Mouse (Mus musculus) CH12.LX (cell line): Measurements from ENCODE around the gene Egf. TPM values are rescaled to one million over a fixed set of nuclear protein-coding genes. Genes with fewer than 3 reads are reported as not detected.

ENCODE experiments used
- DNase-seq: peaks from one replicate; pipeline ENCODE4 v3.0.0-alpha.2; 2013; ENCODE audit errors: extremely low read depth
- H3K27ac ChIP-seq: 2 replicates; pipeline ENCODE4 v1.5.1; 2012; ENCODE audit warnings: low read depth, mild to moderate bottlenecking, control low read depth, moderate library complexity; ENCODE audit not compliant: insufficient read depth
- H3K27me3 ChIP-seq: replicated peaks from 2 replicates; pipeline ENCODE3; 2012; ENCODE audit warnings: inconsistent platforms
- H3K36me3 ChIP-seq, 2 experiments: replicated peaks in 1 of 2; 2 replicates each; pipeline versions ENCODE3 to v1.6.1; 2012; ENCODE audit warnings: inconsistent platforms in 1 of 2, low read length in 1 of 2, mild to moderate bottlenecking in 1 of 2, mixed read lengths in 1 of 2, moderate library complexity in 1 of 2; ENCODE audit not compliant: control insufficient read depth in 1 of 2, insufficient read depth in 1 of 2
- H3K4me1 ChIP-seq, 2 experiments: 2 replicates each; pipeline ENCODE4 v1.6.1; 2012; ENCODE audit warnings: inconsistent platforms in 1 of 2, moderate library complexity in 1 of 2; ENCODE audit not compliant: insufficient read depth in 2 of 2, control insufficient read depth in 1 of 2
- H3K4me2 ChIP-seq: 2 replicates; pipeline ENCODE4 v1.6.1; 2012; ENCODE audit warnings: low read depth, mild to moderate bottlenecking, control low read depth; ENCODE audit not compliant: poor library complexity, insufficient read depth, severe bottlenecking
- H3K4me3 ChIP-seq, 3 experiments: fragments of 150-350 bp in 1 of 3; sonication (generic) in 1 of 3; replicated peaks in 1 of 3; 2 replicates each; pipeline versions ENCODE3 to v1.5.1; 2011 to 2012; ENCODE audit warnings: low read depth in 2 of 3, low read length in 2 of 3, mild to moderate bottlenecking in 2 of 3, moderate library complexity in 2 of 3, control low read depth in 1 of 3, improper control_type of control experiment in 1 of 3, inconsistent platforms in 1 of 3, mixed read lengths in 1 of 3; ENCODE audit not compliant: poor library complexity in 1 of 3
- H3K79me2 ChIP-seq: replicated peaks from 2 replicates; pipeline ENCODE4 v1.6.1; 2012; ENCODE audit warnings: mild to moderate bottlenecking, moderate library complexity; ENCODE audit not compliant: control insufficient read depth, poor library complexity, insufficient read depth, severe bottlenecking; ENCODE audit errors: extremely low read depth
- H3K9ac ChIP-seq: 2 replicates; pipeline ENCODE4 v1.6.1; 2012; ENCODE audit warnings: low read depth, mild to moderate bottlenecking, control low read depth, moderate library complexity; ENCODE audit not compliant: insufficient read depth
- H3K9me3 ChIP-seq: replicated peaks from 2 replicates; pipeline ENCODE3; 2012; ENCODE audit warnings: low read length, inconsistent platforms, mixed read lengths
- BHLHE40 ChIP-seq: IDR thresholded peaks from 2 replicates; pipeline ENCODE4 v1.6.1; 2011; ENCODE audit warnings: mild to moderate bottlenecking, low read depth, low read length, improper control_type of control experiment
- CHD1 ChIP-seq: IDR thresholded peaks from 2 replicates; pipeline ENCODE4 v1.6.1; 2012; ENCODE audit warnings: low read depth, low read length, improper control_type of control experiment, inconsistent platforms
- CTCF ChIP-seq, 2 experiments: IDR thresholded peaks in 1 of 2; conservative IDR thresholded peaks in 1 of 2; 2 replicates each; pipeline ENCODE4 v1.5.1; 2011 to 2012; ENCODE audit warnings: low read depth in 2 of 2, low read length in 2 of 2, improper control_type of control experiment in 1 of 2, inconsistent platforms in 1 of 2, mild to moderate bottlenecking in 1 of 2, moderate library complexity in 1 of 2
- EP300 ChIP-seq: IDR thresholded peaks from 2 replicates; pipeline ENCODE4 v1.6.1; 2011; ENCODE audit warnings: low read length, improper control_type of control experiment
- GABPA ChIP-seq: IDR thresholded peaks from 2 replicates; pipeline ENCODE4 v1.6.1; 2012; ENCODE audit warnings: low read depth, low read length, improper control_type of control experiment, inconsistent platforms; ENCODE audit not compliant: insufficient replicate concordance
- IRF4 ChIP-seq: IDR thresholded peaks from 2 replicates; pipeline ENCODE4 v1.6.1; 2014; ENCODE audit warnings: low read depth, mild to moderate bottlenecking, inconsistent platforms, low read length, improper control_type of control experiment
- KAT2A ChIP-seq: IDR thresholded peaks from 2 replicates; pipeline ENCODE4 v1.6.1; 2012; ENCODE audit warnings: low read length, improper control_type of control experiment, inconsistent platforms; ENCODE audit not compliant: insufficient replicate concordance
- MAZ ChIP-seq: IDR thresholded peaks from 2 replicates; pipeline ENCODE4 v1.6.1; 2012; ENCODE audit warnings: low read depth, mild to moderate bottlenecking, inconsistent platforms, low read length, improper control_type of control experiment, moderate library complexity
- NELFE ChIP-seq: IDR thresholded peaks from 2 replicates; pipeline ENCODE4 v1.6.1; 2011; ENCODE audit warnings: low read depth, low read length, improper control_type of control experiment
- NRF1 ChIP-seq: IDR thresholded peaks from 2 replicates; pipeline ENCODE4 v1.6.1; 2014; ENCODE audit warnings: low read depth, mild to moderate bottlenecking, inconsistent platforms, low read length, improper control_type of control experiment, moderate library complexity
- RCOR1 ChIP-seq: conservative IDR thresholded peaks from 2 replicates; pipeline ENCODE4 v1.6.1; 2012; ENCODE audit warnings: low read depth, mild to moderate bottlenecking, inconsistent platforms, low read length, improper control_type of control experiment
- SIN3A ChIP-seq: IDR thresholded peaks from 2 replicates; pipeline ENCODE4 v1.6.1; 2012; ENCODE audit warnings: low read length, improper control_type of control experiment, inconsistent platforms
- USF1 ChIP-seq: IDR thresholded peaks from 2 replicates; pipeline ENCODE4 v1.6.1; 2014; ENCODE audit warnings: low read depth, mild to moderate bottlenecking, inconsistent platforms, low read length, improper control_type of control experiment
- ZC3H11A ChIP-seq: IDR thresholded peaks from 2 replicates; pipeline ENCODE4 v1.6.1; 2012; ENCODE audit warnings: low read depth, mild to moderate bottlenecking, inconsistent platforms, low read length, improper control_type of control experiment
- ZKSCAN1 ChIP-seq: IDR thresholded peaks from 2 replicates; pipeline ENCODE4 v1.6.1; 2012; ENCODE audit warnings: low read depth, inconsistent platforms, low read length, improper control_type of control experiment, borderline replicate concordance
- ZMIZ1 ChIP-seq: IDR thresholded peaks from 2 replicates; pipeline ENCODE4 v1.6.1; 2012; ENCODE audit warnings: low read depth, mild to moderate bottlenecking, inconsistent platforms, low read length, improper control_type of control experiment
- ZNF384 ChIP-seq: IDR thresholded peaks from 2 replicates; pipeline ENCODE4 v1.6.1; 2012; ENCODE audit warnings: low read depth, low read length, improper control_type of control experiment, inconsistent platforms
- dilution Hi-C: fragments of 300-500 bp; cut with MboI; formaldehyde crosslinking; loops from 2 replicates; pipeline ENCODE4 v1.14.3; 2020; ENCODE audit warnings: low sequenced_read_pairs; ENCODE audit not compliant: extremely low pct_unique_long_range_greater_than_20kb, extremely low pct_ligation_motif_present
- in situ Hi-C: fragments of 300-500 bp; cut with MboI; formaldehyde crosslinking; loops from 3 replicates; pipeline ENCODE4 v1.14.3; 2019; ENCODE audit warnings: low sequenced_read_pairs, low pct_ligation_motif_present, low pct_unique_long_range_greater_than_20kb, mixed read lengths
- polyA plus RNA-seq: library from polyadenylated mRNA; unstranded; fragments of >175 nt; gene quantifications from 2 replicates; pipeline ENCODE4 v1.2.1, GENCODE M21; 2012; ENCODE audit warnings: low read depth; ENCODE audit not compliant: insufficient read length
- total RNA-seq, 2 experiments: library from RNA; depleted of rRNA; stranded (reverse); fragments of 300-350 nt in 1 of 2; fragments of >200 nt in 1 of 2; gene quantifications; 2 replicates each; pipeline ENCODE4 v1.2.3; 2012 to 2014

Gene Egf
- total and polyA plus RNA-seq, 3 experiments, result 2.3 to 4.1 (median 3.9) TPM

DNA sequence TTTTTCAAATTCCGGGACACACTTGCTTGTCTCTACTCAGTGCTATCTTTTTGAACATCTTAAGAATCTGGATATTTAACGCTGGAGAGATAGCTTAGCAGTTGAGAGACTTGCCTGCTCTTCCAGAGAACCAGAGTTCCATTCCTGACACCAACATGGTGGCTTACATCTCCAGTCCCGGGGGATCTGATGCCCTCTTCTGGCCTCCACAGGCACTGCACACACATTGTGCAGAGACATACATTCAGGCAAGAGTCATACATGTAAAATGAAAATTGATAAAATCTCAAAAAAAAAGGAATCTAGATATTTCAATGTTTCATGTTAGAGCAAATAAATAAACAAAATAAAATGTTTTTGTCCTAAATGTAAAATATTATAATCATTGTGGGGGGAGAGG, 27.6 kb upstream of the Egf start:
- peak; percentile 8 for DNase-seq
- TF ChIP-seq CTCF (conservative IDR thresholded peaks at IDR 0.05 in 1 of 2, IDR thresholded peaks at IDR 0.05 in 1 of 2; ENCODE audit: low read depth in 2 of 2, low read length in 2 of 2), result 0 out of 4 replicates have a peak, but pooled peaks of 1 of the 2 experiments have one; percentile 22
- TF ChIP-seq ZC3H11A, result no peak
- no peak for TF ChIP-seq USF1
- dilution Hi-C loops, result no loop called here
- Histone ChIP-seq H3K9ac (no peak overlapping the region), H3K79me2 (no peaks in the 10 kb centered on the region), H3K4me3 (no peak overlapping the region), H3K4me1 (0 out of 4 replicates have a peak, but pooled peaks cover 0 to 3% of the 10 kb centered on the region in 2 experiments), H3K27me3 (no peaks in the 10 kb centered on the region), H3K27ac (no peak overlapping the region), H3K36me3 (no peaks in the 10 kb centered on the region), H3K4me2 (no peak overlapping the region), H3K9me3 (no peaks in the 10 kb centered on the region)
- in situ Hi-C loops, result no loop called here

DNA sequence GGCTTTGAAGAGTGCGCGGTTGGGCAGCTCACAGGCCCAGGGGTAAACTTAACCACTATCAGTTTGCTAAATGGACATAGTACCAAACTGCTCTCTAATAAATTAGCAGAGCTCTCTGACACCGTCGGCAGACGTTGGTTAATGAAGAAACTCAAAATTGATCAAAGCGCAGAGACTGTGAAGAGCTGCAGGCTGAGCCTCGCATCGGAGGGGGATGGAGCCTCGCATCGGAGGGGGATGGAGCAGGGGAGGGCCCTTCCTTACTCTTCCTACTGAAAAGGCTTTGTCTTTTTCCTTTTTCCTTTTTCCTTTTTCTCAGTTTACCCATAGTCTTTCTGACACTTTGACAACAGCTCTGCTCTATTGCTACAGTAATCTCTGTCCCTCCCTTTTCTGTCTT, 26.3 kb upstream of the Egf start:
- Histone ChIP-seq H3K9me3 (no peaks in the 10 kb centered on the region), H3K27me3 (no peaks in the 10 kb centered on the region), H3K4me2 (no peak overlapping the region), H3K4me3 (no peak overlapping the region), H3K27ac (no peak overlapping the region), H3K79me2 (no peaks in the 10 kb centered on the region), H3K4me1 (0 out of 4 replicates have a peak, but pooled peaks cover 0 to 3% of the 10 kb centered on the region in 2 experiments), H3K36me3 (no peaks in the 10 kb centered on the region), H3K9ac (no peak overlapping the region)
- TF ChIP-seq ZC3H11A (no peak), MAZ (no peak), KAT2A (no peak), CHD1 (no peak), EP300 (no peak), SIN3A (no peak), IRF4 (no peak), ZNF384 (no peak), RCOR1 (no peak), BHLHE40 (no peak), GABPA (no peak), NELFE (no peak), ZKSCAN1 (no peak), NRF1 (no peak), ZMIZ1 (no peak)
- dilution Hi-C loops, result no loop called here
- in situ Hi-C loops, result no loop called here
- no peak for DNase-seq
